Mouse (Mus musculus) kidney, adult 11 months (tissue): Measurements from ENCODE around the gene Gm12184.
A peak's percentile ranks its signal among the peaks of the same experiment; 100 is the strongest.
"Not testable (repeated sequence)": the region's sequence is repeated elsewhere in the genome, so short reads cannot be mapped to it uniquely, and the experiment has no call there.

Experiments
- DNase-seq: peaks from one replicate; pipeline ENCODE4 v3.0.0; 2022

Gm12184 gene

DNA sequence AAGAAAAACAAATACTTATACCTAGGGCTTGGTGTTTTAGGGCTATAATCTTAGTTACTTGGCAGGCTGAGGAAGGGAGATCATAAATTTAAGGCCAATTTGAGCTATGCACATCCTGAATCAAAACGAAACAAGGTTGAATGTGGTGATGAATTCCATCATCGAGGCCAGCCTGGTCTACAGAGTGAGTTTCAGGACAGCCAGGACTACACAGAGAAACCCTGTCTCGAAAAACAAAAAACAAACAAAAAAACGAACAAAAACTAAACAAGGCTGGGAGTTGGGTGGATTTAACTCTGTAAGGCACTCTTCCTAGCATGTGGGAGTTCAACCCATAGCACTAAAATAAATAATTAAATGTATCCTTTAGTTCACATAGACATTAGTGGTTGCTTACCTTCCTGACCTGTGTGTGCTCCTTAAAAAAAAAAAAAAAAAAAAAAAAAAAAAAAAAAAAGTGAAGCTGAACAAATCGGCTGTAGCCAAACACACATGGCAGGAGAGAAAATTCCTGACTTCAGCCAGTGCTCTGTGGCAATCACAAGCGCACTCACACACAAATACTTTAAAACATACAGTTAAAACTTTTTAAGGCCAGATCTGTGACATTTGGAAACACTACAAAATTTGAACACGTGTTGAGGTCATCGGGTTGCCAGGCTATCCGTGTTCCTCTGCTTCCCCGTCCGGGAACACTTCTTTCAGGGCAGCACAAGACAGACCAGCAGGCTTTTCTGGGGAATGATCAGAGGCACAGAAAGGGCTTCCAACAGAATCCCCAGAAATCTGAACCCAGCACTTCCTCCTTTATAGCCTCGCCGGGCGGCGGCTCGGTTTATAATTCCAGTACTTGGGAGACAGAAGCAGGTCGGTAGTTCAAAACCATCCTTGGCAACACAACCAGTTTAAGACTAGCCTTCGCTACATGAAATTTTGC is 27.2 kb downstream of the Gm12184 start:
- no peak for DNase-seq

DNA sequence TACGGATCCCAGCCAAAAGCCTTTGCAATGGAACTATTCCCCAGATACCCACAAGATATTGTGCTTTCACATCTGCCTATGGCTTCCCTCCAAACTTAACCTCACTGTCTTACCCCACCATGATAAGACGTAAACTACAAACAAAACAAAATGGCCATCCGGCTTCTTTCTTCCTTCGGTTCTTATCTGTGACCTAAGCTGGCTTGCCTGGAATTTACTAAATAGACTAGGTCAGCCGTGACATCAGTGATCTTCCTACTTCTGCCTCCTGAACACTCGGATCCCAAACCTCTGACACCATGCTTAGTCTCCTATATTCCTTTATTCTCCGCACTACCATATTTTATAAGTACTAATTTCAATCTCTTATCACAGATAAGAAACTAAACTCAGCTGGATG is 28.1 kb downstream of the Gm12184 start:
- DNase-seq = no peak

DNA sequence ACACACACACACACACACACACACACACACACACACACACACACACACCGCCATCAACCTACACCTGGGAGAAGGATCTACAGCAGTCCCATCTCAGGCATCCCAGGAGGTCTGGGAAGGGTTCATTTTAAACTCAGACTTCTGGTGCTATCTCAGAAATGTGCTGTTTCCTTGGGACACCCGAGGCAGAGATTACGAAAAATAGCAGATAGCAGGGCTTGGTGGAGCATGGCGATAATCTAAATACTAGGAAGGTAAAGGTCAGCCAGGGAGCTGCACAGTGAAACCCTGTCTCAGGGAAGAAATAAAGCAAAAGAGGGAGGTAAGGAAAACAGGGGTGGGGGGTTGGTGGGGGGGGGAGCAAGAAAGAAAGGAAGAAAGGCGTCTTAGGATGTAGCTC is 29.2 kb downstream of the Gm12184 start:
- DNase-seq = no peak

DNA sequence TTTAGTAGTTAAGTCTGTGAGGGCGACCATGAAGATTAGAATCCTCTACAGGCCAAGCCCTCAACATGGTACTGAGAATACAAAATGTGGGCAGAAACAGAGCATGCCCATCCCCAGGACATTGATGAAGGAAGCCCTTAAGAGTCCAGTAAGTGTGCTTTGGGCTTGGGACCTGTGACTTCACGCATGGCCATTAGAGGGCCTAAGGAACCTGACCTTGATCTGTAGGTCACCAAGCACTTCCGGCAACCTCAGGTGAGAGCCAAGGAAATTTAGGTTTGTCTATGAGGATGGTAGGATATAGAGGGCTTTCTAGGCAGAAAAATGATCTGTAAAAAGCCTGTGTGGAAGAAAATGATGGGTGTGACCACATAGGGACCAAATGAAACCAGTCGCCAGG is 30.2 kb downstream of the Gm12184 start:
- DNase-seq = no peak

DNA sequence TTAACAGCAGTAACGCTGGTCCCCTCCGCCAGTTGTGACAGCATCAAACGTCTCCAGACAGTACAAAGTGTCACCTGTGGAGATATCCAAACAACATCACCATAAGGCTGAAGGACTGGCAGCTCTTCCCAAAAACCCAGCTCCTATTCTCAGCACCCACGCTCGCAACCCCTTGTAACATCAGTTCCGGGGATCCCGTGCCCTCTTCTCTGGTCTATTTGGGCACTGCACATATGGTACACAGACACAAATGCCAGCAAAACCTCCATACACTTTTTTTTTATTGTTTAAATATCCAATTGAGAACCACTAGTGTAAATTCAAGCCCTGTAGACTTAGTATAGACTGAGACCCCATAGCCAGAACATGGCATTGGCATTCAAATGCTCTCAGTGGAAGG is 31.2 kb downstream of the Gm12184 start:
- DNase-seq = no peak

DNA sequence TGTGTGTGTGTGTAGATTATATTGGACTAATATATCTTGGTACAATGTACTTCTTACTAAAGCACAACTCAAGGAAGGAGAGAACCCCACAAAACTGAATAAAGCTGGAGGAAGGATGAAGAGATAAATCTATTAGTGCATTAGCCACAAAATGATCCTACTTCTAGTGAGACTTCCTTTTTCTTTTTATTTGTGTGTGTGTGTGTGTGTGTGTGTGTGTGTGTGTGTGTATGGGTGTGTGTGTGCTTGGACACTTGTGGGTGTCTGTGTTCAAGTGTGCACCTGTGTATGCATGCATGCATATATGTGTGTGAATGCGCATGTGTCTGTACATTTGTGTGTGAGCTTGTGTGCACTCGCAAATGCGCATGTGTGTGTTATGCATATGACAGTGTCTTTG is 33.3 kb downstream of the Gm12184 start:
- no peak for DNase-seq

DNA sequence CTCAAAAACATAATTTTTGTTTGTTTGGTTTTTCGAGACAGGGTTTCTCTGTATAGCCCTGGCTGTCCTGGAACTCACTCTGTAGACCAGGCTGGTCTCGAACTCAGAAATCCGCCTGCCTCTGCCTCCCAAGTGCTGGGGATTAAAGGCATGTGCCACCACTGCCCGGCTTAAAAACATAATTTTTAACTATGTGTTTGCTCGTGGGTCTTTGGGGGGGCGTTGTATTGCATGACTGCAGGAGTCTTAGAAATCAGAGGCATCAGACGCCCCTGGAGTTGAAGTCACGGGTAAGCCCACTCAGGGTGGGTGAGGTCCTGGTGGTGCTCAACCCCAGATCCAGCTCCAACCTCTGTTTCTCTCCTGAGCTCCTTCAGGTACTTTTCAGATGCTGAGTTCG is 34.6 kb downstream of the Gm12184 start:
- DNase-seq = not testable (repeated sequence)

DNA sequence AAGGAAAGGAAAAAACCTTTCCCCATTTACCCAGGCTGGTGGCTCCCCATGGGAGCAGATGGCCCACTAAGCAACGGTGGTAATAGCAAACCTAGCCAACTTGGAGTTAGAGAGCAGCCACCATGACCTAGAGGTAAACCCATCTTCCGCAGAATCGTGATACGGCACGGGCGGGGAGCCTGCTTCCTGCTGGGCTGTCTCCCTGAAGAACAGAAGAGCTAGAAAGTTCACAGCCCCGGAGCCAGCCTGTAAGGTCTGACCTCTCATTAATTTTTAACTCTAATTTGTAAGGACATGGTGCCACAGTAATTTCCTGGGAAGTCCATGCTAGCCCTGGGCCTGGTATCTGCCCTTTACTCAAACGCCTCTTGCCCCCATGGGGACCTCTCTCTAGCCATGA is 35.5 kb downstream of the Gm12184 start:
- DNase-seq = peak; percentile 54

DNA sequence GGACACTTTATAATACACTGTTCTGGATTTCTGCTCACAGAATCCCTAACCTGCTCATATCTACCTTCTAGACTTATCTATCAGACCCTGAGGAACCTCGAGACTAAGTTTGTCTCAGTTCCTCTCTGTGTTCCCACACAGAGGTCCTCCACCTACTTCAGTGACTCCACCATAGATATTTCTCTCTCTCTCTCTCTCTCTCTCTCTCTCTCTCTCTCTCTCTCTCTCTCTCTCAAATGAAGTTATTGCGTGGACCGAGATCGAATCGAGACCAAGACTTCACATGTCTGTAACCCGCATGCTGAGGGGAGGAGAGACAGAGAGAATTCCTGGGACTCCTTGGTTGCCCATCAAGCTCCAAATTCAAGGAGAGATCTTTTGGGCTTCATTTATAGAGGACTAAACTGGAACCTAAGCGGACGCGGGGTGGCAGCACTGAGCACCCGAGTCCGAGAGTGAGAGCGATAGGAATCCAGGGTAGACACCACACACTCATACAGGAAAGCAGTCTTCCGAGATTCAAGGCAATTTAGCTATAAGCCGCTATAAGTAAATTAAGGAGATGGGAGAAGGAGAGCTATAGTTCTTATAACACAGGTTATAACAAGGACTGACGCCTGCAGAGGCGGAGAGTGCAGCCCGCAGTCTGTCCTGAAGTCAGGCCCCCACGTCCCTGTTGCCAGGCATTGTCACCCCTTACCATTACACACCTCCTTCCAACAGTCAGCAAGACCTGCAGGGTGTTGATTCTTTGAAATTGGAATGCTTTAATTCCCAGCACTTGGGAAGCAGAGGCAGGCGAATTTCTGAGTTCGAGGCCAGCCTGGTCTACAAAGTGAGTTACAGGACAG is 36.3 kb downstream of the Gm12184 start:
- DNase-seq = peak; percentile 78

DNA sequence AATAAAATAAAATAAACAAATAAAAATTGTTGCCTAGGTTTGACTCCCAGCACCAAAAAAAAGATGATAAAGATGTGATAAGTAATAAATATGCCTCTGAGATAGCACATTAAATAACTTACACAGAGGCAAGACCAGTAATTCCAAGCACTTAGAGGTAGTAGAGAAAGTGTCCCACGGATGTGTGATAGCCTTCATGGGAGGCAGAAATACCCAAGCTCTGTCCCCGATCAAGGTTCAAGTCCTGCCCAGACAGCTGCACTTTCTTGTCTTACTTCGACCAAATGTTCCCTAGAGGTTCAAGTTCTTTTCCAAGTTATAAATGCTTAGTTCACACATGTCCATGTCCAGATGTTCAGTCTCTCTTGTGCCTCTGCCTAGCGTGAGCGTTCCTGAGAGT is 37.2 kb downstream of the Gm12184 start:
- no peak for DNase-seq

DNA sequence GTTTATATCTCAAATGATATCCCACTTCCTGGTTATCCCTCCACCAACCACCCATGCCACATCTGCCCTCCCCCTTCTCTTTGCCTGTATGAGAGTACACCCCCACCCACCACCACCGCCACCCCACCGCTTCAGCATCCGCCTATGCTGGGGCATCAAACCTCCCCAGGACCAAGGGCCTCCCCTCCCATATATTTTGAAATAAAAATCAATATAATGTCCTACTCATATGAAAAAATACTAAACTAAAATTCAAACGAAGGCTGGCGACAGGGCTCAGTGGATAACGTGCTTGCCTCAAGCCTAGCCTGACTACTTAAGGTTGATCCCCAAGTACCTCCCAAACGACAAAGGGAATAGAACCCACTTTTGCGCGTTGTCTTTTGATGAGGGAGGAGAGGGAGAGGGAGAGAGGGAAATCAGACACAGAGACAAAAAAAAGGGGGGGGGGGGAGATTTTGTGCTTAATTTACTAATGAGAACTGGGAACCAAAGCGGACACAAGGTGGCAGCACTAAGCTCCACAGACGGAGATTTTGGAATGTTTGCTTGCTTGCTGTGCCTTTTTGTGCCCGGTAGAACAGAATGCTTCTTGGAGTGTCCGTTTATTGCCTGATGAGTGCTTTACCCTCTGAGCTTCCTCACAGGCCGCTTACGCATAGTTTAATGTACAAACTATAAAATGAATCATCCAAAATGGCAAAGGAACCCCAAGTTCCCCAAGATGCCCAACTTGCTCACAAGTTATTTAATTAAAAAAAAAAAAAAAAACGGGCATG is 38.0 kb downstream of the Gm12184 start:
- peak; percentile 70 for DNase-seq

DNA sequence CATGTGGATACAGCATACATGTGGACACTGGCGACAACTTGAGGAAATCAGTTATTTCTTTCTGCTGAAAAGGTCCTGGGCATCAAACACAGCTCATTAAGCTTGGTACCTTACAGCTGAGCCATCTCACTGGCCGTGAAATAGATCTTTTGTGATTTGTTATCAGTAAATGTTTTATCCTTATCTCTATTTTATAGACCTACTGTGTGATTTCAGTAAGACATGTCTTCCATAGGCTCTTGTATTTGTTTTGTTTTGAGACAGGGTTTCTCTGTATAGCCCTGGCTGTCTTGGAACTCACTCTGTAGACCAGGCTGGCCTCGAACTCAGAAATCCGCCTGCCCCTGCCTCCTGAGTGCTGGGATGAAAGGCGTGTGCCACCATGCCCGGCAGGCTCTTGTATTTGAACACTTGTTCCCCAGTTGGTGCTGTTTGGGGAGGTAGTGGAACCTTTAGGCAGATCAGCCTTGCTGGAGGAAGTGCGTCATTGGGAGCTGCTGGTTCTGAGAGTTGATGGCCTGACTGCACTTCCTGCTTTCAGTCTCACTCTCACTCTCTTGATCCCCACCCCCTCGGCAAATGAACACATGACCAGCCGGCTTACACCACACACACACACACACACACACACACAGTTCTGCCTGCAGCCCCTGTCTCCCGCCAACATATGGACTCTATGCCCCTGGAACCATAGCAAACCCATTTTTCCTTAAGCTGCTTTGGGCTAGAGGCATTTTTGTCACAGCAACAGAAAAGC is 38.8 kb downstream of the Gm12184 start:
- DNase-seq = peak; percentile 35

DNA sequence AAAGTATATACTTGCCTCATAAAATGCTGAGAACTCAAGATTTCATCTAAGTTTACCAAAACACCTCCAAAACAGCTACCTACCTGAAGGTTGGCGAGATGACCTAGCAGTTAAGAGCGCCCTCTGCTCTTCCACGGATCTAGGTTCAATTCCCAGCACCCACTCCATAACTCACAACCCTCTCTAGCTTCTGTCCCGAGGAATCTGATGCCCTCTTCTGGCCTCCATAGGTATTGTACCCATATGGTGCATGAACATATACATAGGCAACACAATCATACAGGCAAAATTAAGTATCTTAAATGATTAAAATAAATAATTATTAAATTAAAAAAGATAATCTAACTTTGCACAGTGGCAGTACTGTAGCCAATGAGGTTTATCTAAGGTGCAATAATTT is 44.2 kb downstream of the Gm12184 start:
- no peak for DNase-seq

DNA sequence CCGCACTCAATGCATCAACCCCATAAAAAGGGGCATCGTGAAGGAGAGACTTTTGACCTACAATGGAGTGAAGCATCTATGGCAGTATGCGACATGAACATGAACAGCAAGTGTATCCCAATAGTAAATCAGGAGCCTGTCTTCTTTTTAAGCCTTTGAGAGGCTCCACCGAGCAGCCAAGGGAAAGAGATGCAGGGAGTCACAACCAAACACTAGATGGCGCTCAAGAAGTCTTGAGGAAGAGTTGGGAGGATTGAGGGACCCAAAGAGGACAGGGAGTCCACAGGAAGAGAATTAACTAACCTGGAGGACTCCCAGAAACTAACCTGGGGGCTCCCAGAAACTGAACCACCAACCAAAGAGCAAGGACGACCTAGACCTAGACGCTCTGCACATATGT is 47.0 kb downstream of the Gm12184 start:
- no peak for DNase-seq

DNA sequence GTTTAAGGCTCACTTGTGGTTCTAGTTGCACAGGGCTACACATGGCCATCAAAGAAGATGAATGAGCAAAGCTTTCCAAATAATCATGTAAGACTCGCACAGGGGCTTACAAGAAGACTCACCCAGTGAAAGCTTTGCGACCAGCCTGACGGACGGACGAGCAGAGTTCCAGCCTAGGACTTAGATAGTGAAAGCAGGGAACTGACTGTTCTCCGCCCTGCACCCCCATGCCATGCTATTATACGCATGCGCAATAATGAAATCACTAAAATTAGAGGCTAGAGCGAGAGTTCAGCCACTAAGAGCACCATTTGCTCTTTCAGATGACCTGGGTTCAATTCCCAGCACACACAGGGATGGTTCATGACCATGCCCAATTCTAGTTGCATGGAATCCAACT is 49.2 kb downstream of the Gm12184 start:
- DNase-seq = no peak

DNA sequence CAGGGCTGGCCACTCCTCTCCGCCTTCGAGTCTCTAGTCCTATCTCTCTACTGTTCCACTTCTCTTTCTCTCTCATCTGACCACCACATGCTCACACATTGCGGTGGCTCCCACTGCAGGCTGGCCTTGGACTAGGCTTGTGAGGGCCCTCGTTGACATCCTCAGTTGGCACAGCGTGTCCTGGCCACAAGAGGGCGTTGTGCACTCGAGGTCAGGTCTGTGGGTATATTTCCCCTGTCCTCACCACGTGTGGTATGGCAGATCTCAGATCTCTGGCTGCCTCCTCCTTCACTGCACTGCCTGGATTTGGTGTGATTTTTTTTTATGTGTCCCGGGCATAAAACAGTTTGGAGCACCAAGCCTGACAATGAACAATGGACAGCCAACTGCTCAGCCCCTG is 49.8 kb downstream of the Gm12184 start:
- no peak for DNase-seq

DNA sequence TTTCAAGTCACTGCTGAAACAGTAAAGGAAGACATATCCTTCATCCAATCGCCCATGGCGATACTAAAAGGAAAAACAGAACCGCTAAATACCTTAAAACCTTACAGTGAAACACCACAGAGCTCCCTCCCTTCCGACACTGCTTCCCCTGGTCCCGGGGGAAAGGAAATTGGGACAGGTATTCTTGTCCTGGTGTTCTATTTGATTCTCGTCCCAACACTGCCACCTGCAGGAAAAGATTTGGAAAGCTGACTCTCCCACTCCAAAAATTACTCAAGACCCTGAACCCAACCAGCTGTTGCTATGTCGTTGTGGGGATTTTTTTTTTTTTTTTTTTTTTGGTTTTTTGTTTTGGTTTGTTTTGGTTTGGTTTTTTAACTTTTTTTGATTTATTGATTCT is 51.0 kb downstream of the Gm12184 start:
- DNase-seq = no peak
